In the genomic region with DNA sequence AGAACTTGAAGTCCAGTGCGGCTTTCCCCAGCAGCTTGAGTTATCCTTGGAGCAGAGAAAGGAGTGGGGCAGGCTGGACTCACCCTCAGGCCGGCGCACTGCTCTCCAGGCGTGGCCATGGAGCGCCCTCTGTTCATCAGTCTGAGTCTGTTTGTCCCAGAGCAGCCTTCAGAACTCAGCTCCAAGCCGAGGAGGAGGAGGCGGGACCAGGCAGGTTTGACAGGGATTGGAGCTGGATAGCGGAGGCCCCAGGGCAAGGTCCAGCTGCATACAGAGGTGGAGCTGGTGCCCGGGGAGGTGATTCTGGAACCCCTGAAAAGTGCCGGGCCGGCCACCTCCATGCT, we compare ENCODE assay signal across 8 mouse cellular contexts. TPM values are rescaled to one million over a fixed set of nuclear protein-coding genes. Genes with fewer than 3 reads are reported as not detected.
DNase-seq lines count a peak whose midpoint lies in the region; ATAC-seq and TF ChIP-seq lines count a peak whose summit lies in the region.

A gene (minus strand): TSS at position 158 of the 344 bp plus-strand sequence.

- peak; percentile 86 for TF ChIP-seq POLR2A in small intestine, adult 2 months (IDR thresholded peaks at IDR 0.05; ENCODE audit: low read depth, low read length)

- H3K4me3 ChIP-seq in hindbrain, embryonic 10.5 days: peak within 1 kb of the TSS; percentile 14
- no peak within 1 kb of the TSS for H3K4me3 ChIP-seq in hindbrain, embryonic 14.5 days (replicated peaks; ENCODE audit: low read length)
- no peak within 1 kb of the TSS for H3K4me3 ChIP-seq in hindbrain, embryonic 12.5 days
- H3K4me3 ChIP-seq in limb, embryonic 15.5 days: peak within 1 kb of the TSS; percentile 10; the same call in 1 of the 2 replicates
- peak within 1 kb of the TSS; percentile 17; the same call in 1 of the 2 replicates for H3K4me3 ChIP-seq in small intestine, adult 2 months (ENCODE audit: low read depth, low read length)

- no peak within 1 kb of the TSS for H3K4me2 ChIP-seq in hindbrain, embryonic 14.5 days (replicated peaks)
- peak within 1 kb of the TSS; percentile 26; the same call in 1 of the 2 replicates for H3K4me2 ChIP-seq in hindbrain, embryonic 12.5 days (replicated peaks)
- peak within 1 kb of the TSS; percentile 22 for H3K4me2 ChIP-seq in limb, embryonic 15.5 days

- peaks cover 27% of the 10 kb centered on the region for H3K4me1 ChIP-seq in hindbrain, embryonic 10.5 days (replicated peaks)
- peaks cover 9% of the 10 kb centered on the region for H3K4me1 ChIP-seq in hindbrain, embryonic 14.5 days (replicated peaks; ENCODE audit: control insufficient read depth, insufficient read depth, low read length)
- peaks cover 12% of the 10 kb centered on the region for H3K4me1 ChIP-seq in hindbrain, embryonic 12.5 days
- H3K4me1 ChIP-seq in limb, embryonic 15.5 days: peaks cover 19% of the 10 kb centered on the region
- H3K4me1 ChIP-seq in small intestine, adult 2 months (ENCODE audit: control insufficient read depth, insufficient read depth, insufficient read length, low read length): peaks cover 14% of the 10 kb centered on the region

- H3K9me3 ChIP-seq in hindbrain, embryonic 10.5 days: no peaks in the 10 kb centered on the region
- H3K9me3 ChIP-seq in hindbrain, embryonic 14.5 days (ENCODE audit: control insufficient read depth, low read length): no peaks in the 10 kb centered on the region
- H3K9me3 ChIP-seq in hindbrain, embryonic 12.5 days (replicated peaks): no peaks in the 10 kb centered on the region
- no peaks in the 10 kb centered on the region for H3K9me3 ChIP-seq in limb, embryonic 15.5 days

- ATAC-seq in hindbrain, embryonic 14.5 days (ENCODE audit: low FRiP score): no peak
- ATAC-seq in hindbrain, embryonic 12.5 days (ENCODE audit: low FRiP score): no peak
- ATAC-seq in limb, embryonic 15.5 days (ENCODE audit: insufficient number of reproducible peaks, low FRiP score, low TSS enrichment, low read depth): no peak

- WGBS in hindbrain, embryonic 10.5 days: 9% methylated on average over 11 of the region's 11 CpGs
- WGBS in hindbrain, embryonic 14.5 days: 9% methylated on average over 11 of the region's 11 CpGs
- 11% methylated on average over 11 of the region's 11 CpGs for WGBS in hindbrain, embryonic 12.5 days
- WGBS in limb, embryonic 15.5 days: 5% methylated on average over 11 of the region's 11 CpGs
- 8% methylated on average over 11 of the region's 11 CpGs for WGBS in small intestine, adult 2 months

- no peaks in the 10 kb centered on the region for H3K27me3 ChIP-seq in hindbrain, embryonic 10.5 days (ENCODE audit: insufficient read depth, poor library complexity, severe bottlenecking)
- no peaks in the 10 kb centered on the region for H3K27me3 ChIP-seq in hindbrain, embryonic 14.5 days (ENCODE audit: control insufficient read depth, insufficient read depth, low read length)
- H3K27me3 ChIP-seq in hindbrain, embryonic 12.5 days: peaks cover 5% of the 10 kb centered on the region; the same call in 1 of the 2 replicates
- no peaks in the 10 kb centered on the region for H3K27me3 ChIP-seq in limb, embryonic 15.5 days
- no peaks in the 10 kb centered on the region for H3K27me3 ChIP-seq in small intestine, adult 2 months (ENCODE audit: control insufficient read depth, insufficient read depth, low read length)

- TF ChIP-seq CTCF in small intestine, adult 2 months (IDR thresholded peaks at IDR 0.05; ENCODE audit: extremely low read depth, insufficient read length, insufficient replicate concordance, low read depth, low read length): no peak

- H3K9ac ChIP-seq in hindbrain, embryonic 14.5 days: no peak within 1 kb of the TSS
- H3K9ac ChIP-seq in hindbrain, embryonic 12.5 days: no peak within 1 kb of the TSS
- no peak within 1 kb of the TSS for H3K9ac ChIP-seq in limb, embryonic 15.5 days

- H3K27ac ChIP-seq in hindbrain, embryonic 10.5 days: peak within 1 kb of the TSS; percentile 67; the same call in 1 of the 2 replicates
- H3K27ac ChIP-seq in hindbrain, embryonic 14.5 days: no peak within 1 kb of the TSS
- H3K27ac ChIP-seq in hindbrain, embryonic 12.5 days: no peak within 1 kb of the TSS
- H3K27ac ChIP-seq in limb, embryonic 15.5 days: no peak within 1 kb of the TSS
- H3K27ac ChIP-seq in small intestine, adult 2 months (ENCODE audit: insufficient read depth, low read depth, low read length): peak within 1 kb of the TSS; percentile 72

- H3K36me3 ChIP-seq in hindbrain, embryonic 10.5 days: no peaks in the 10 kb centered on the region
- no peaks in the 10 kb centered on the region for H3K36me3 ChIP-seq in hindbrain, embryonic 14.5 days (replicated peaks; ENCODE audit: control insufficient read depth, insufficient read depth)
- H3K36me3 ChIP-seq in hindbrain, embryonic 12.5 days: no peaks in the 10 kb centered on the region
- H3K36me3 ChIP-seq in limb, embryonic 15.5 days: no peaks in the 10 kb centered on the region
- no peaks in the 10 kb centered on the region for H3K36me3 ChIP-seq in small intestine, adult 2 months (ENCODE audit: control insufficient read depth, insufficient read depth, low read length)

- peak; percentile 34 for DNase-seq in hindbrain, embryonic 10.5 days (ENCODE audit: low spot score)
- DNase-seq in hindbrain, embryonic 14.5 days (ENCODE audit: low spot score): no peak
- DNase-seq in frontal cortex, postnatal 36 days (ENCODE audit: low spot score in 2 of 2): no peak
- no peak for DNase-seq in thymus, postnatal 10 days (ENCODE audit: low spot score in 2 of 2)
- DNase-seq in layer of hippocampus, postnatal 14 days (ENCODE audit: low spot score in 2 of 2): no peak

RNA-seq across cellular contexts. Expression of the gene that starts here (rescaled TPM):
- 0.12 and 0.20 TPM in 2 replicates for polyA plus RNA-seq in hindbrain, embryonic 10.5 days (2016; fragmentation: Nextera tagmentation; extraction: Ambion mirVana)
- 0.33 and 0.43 TPM in 2 replicates for polyA plus RNA-seq in hindbrain, embryonic 14.5 days (2014; fragmentation: Nextera tagmentation; extraction: Ambion mirVana)
- polyA plus RNA-seq in hindbrain, embryonic 12.5 days (2016; fragmentation: Nextera tagmentation; extraction: Ambion mirVana): 0.19 and 0.38 TPM in 2 replicates
- polyA plus RNA-seq in limb, embryonic 15.5 days (2015; fragmentation: Nextera tagmentation; extraction: Ambion mirVana): 0.29 and 0.35 TPM in 2 replicates
- 7.4 and 25.5 TPM in 2 replicates for polyA plus RNA-seq in small intestine, adult 2 months (2012; rRNA removed)
- total RNA-seq in layer of hippocampus, postnatal 14 days (2021): 1 to 10 TPM; 4.3 to 5.9 TPM

Comparison
In these comparisons a context has a peak if more than half of its experiments do, and no peak if none do; other contexts are left out.
1. Peak in DNase-seq, H3K4me3 ChIP-seq and H3K27ac ChIP-seq in hindbrain, embryonic 10.5 days; RNA of the gene not detected or under 1 TPM.
2. H3K4me3 ChIP-seq: peak in limb, embryonic 15.5 days (single experiment) and small intestine, adult 2 months (single experiment); none in hindbrain, embryonic 14.5 days (single experiment) and hindbrain, embryonic 12.5 days (single experiment).